Mouse (Mus musculus): ENCODE results near the gene Cep295nl. TPM values are rescaled to one million over a fixed set of nuclear protein-coding genes. Genes with fewer than 3 reads are reported as not detected.
A peak's percentile ranks its signal among the peaks of the same experiment; 100 is the strongest.
"Not testable (repeated sequence)": the region's sequence is repeated elsewhere in the genome, so short reads cannot be mapped to it uniquely, and the experiment has no call there.

The Cep295nl gene
- polyA plus RNA-seq, 1 experiment from 2014 or later: 0.12 TPM

- H3K36me3 ChIP-seq (ENCODE audit: control insufficient read depth, insufficient read depth): peaks cover 6% of the 10 kb centered on the region
These were observed 26.0 kb downstream of the Cep295nl start for GRCm38 (mm10) chr11:118316231-118316806.

GRCm38 (mm10) chr11:118312132-118312723 lies 30.1 kb downstream of the Cep295nl start:
- WGBS: 58% methylated on average over 6 of the region's 6 CpGs
- Histone ChIP-seq H3K9me3 (ENCODE audit: control insufficient read depth) (no peaks in the 10 kb centered on the region), H3K9ac (ENCODE audit: low read depth, low read length) (no peak overlapping the region), H3K4me1 (replicated peaks; ENCODE audit: control insufficient read depth, insufficient read depth, low read length) (no peaks in the 10 kb centered on the region), H3K36me3 (ENCODE audit: control insufficient read depth, insufficient read depth) (peaks cover 4% of the 10 kb centered on the region), H3K27ac (ENCODE audit: low read depth, low read length) (no peak overlapping the region), H3K4me2 (replicated peaks; ENCODE audit: low read depth) (no peak overlapping the region), H3K4me3 (ENCODE audit: low read depth, low read length) (no peak overlapping the region), H3K27me3 (replicated peaks; ENCODE audit: control insufficient read depth, insufficient read depth, low read length) (no peaks in the 10 kb centered on the region)
- no peak for TF ChIP-seq CTCF (IDR thresholded peaks at IDR 0.05; ENCODE audit: low read depth)
- peak; percentile 43; the same call in 1 of the 2 replicates for ATAC-seq

More at GRCm38 (mm10) chr11:118316231-118316806, 26.0 kb downstream of the Cep295nl start:
- no peak for TF ChIP-seq CTCF (IDR thresholded peaks at IDR 0.05; ENCODE audit: low read depth)
- Histone ChIP-seq H3K4me3 (ENCODE audit: low read depth, low read length) (no peak overlapping the region), H3K9ac (ENCODE audit: low read depth, low read length) (no peak overlapping the region), H3K9me3 (ENCODE audit: control insufficient read depth) (no peaks in the 10 kb centered on the region), H3K4me1 (replicated peaks; ENCODE audit: control insufficient read depth, insufficient read depth, low read length) (no peaks in the 10 kb centered on the region), H3K27ac (ENCODE audit: low read depth, low read length) (no peak overlapping the region), H3K4me2 (replicated peaks; ENCODE audit: low read depth) (no peak overlapping the region), H3K27me3 (replicated peaks; ENCODE audit: control insufficient read depth, insufficient read depth, low read length) (no peaks in the 10 kb centered on the region)
- 84% methylated on average over 8 of the region's 8 CpGs for WGBS
- no peak for ATAC-seq

- H3K9ac ChIP-seq (ENCODE audit: low read depth, low read length); ATAC-seq; H3K4me3 ChIP-seq (ENCODE audit: low read depth, low read length); H3K4me1 ChIP-seq (replicated peaks; ENCODE audit: control insufficient read depth, insufficient read depth, low read length); H3K9me3 ChIP-seq (ENCODE audit: control insufficient read depth); H3K27ac ChIP-seq (ENCODE audit: low read depth, low read length); H3K27me3 ChIP-seq (replicated peaks; ENCODE audit: control insufficient read depth, insufficient read depth, low read length); H3K36me3 ChIP-seq (ENCODE audit: control insufficient read depth, insufficient read depth); H3K4me2 ChIP-seq (replicated peaks; ENCODE audit: low read depth): not testable (repeated sequence)
- 85% methylated on average over 2 of the region's 2 CpGs for WGBS
These were observed 34.3 kb downstream of the Cep295nl start for GRCm38 (mm10) chr11:118307962-118308361.

- 64% methylated on average over 4 of the region's 4 CpGs for WGBS
- H3K27ac ChIP-seq (ENCODE audit: low read depth, low read length): not testable (repeated sequence)
These were observed 38.3 kb downstream of the Cep295nl start for GRCm38 (mm10) chr11:118303959-118304358.

GRCm38 (mm10) chr11:118298810-118299209 lies 43.5 kb downstream of the Cep295nl start:
- Histone ChIP-seq H3K36me3 (ENCODE audit: control insufficient read depth, insufficient read depth) (no peaks in the 10 kb centered on the region), H3K27ac (ENCODE audit: low read depth, low read length) (no peak overlapping the region), H3K9me3 (ENCODE audit: control insufficient read depth) (no peaks in the 10 kb centered on the region), H3K27me3 (replicated peaks; ENCODE audit: control insufficient read depth, insufficient read depth, low read length) (no peaks in the 10 kb centered on the region), H3K9ac (ENCODE audit: low read depth, low read length) (no peak overlapping the region), H3K4me2 (replicated peaks; ENCODE audit: low read depth) (no peak overlapping the region), H3K4me3 (ENCODE audit: low read depth, low read length) (no peak overlapping the region), H3K4me1 (replicated peaks; ENCODE audit: control insufficient read depth, insufficient read depth, low read length) (no peaks in the 10 kb centered on the region)
- no peak for ATAC-seq
- no peak for TF ChIP-seq CTCF (IDR thresholded peaks at IDR 0.05; ENCODE audit: low read depth)
- 59% methylated on average over 2 of the region's 2 CpGs for WGBS

More at GRCm38 (mm10) chr11:118303959-118304358, 38.3 kb downstream of the Cep295nl start:
- not testable (repeated sequence) for H3K9me3 ChIP-seq (ENCODE audit: control insufficient read depth); H3K4me3 ChIP-seq (ENCODE audit: low read depth, low read length); H3K4me2 ChIP-seq (replicated peaks; ENCODE audit: low read depth); ATAC-seq; H3K9ac ChIP-seq (ENCODE audit: low read depth, low read length); H3K27me3 ChIP-seq (replicated peaks; ENCODE audit: control insufficient read depth, insufficient read depth, low read length); H3K36me3 ChIP-seq (ENCODE audit: control insufficient read depth, insufficient read depth); H3K4me1 ChIP-seq (replicated peaks; ENCODE audit: control insufficient read depth, insufficient read depth, low read length)

GRCm38 (mm10) chr11:118297967-118298366 lies 44.3 kb downstream of the Cep295nl start:
- peak; percentile 23; the same call in 1 of the 2 replicates for TF ChIP-seq CTCF (IDR thresholded peaks at IDR 0.05; ENCODE audit: low read depth)
- Histone ChIP-seq H3K36me3 (ENCODE audit: control insufficient read depth, insufficient read depth) (no peaks in the 10 kb centered on the region), H3K9me3 (ENCODE audit: control insufficient read depth) (no peaks in the 10 kb centered on the region), H3K4me1 (replicated peaks; ENCODE audit: control insufficient read depth, insufficient read depth, low read length) (no peaks in the 10 kb centered on the region), H3K27me3 (replicated peaks; ENCODE audit: control insufficient read depth, insufficient read depth, low read length) (no peaks in the 10 kb centered on the region), H3K27ac (ENCODE audit: low read depth, low read length) (no peak overlapping the region), H3K4me2 (replicated peaks; ENCODE audit: low read depth) (no peak overlapping the region), H3K4me3 (ENCODE audit: low read depth, low read length) (no peak overlapping the region), H3K9ac (ENCODE audit: low read depth, low read length) (no peak overlapping the region)
- ATAC-seq: no peak
- 98% methylated on average over 3 of the region's 3 CpGs for WGBS
